Mouse (Mus musculus) neutrophil, adult 5-6 weeks (primary cell): ENCODE measurements around the gene Nhlrc2. TPM values are rescaled to one million over a fixed set of nuclear protein-coding genes. Genes with fewer than 3 reads are reported as not detected.
"Not testable (repeated sequence)": the region's sequence is repeated elsewhere in the genome, so short reads cannot be mapped to it uniquely, and the experiment has no call there.

Source experiments
- ATAC-seq: fragments of 151-379, 151-347 bp; 2 replicates; pipeline ENCODE4 v1.8.0; 2017; ENCODE audit warnings: mild to moderate bottlenecking, moderate TSS enrichment; ENCODE audit not compliant: insufficient number of reproducible peaks, poor library complexity, low FRiP score, severe bottlenecking; ENCODE audit errors: extremely low read depth
- total RNA-seq: library from RNA; stranded (forward); fragments of 200-1000 nt; gene quantifications from 2 replicates; pipeline ENCODE4 v1.2.3, GENCODE M21; 2017

The Nhlrc2 gene
- total RNA-seq: 19.0 and 19.4 TPM in 2 replicates

DNA sequence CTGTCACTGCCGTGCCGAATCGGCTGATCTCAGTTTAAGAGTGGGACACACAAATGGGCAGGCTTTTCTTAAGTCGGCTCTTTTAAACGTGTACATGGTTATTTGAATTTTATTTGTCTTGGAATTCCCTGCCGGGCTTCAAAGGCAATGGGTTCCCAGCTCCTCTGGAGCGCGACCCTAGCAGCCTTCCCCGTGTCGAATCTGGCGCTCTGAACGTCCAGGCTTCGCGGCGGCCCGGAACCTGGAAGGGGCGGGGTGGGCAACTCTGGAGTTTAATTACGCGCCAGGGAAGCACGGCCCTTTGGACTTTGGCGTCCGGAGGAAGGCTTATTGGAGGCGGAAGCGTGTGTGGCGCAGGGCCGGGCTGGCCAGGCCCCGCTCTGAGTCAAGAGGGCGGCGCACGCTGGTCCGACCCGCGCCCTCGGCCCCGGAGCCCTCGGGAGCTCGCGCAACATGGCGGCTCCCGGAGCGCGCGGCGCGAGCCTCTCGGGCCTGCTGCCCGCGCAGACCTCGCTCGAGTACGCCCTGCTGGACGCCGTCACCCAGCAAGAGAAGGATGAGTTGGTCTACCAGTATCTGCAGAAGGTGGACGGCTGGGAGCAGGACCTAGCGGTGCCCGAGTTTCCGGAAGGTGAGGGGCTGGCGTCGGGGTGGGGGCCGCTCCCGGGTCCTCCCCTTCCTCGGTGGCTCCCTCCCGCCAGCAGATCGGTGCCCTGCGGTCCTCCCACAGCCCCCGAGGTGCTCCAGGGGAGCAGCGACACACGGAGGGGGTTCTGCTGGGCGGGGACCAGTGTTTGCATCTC is at the start of gene Nhlrc2:
Gene Nhlrc2 (plus strand): TSS at position 32 of the 803 bp plus-strand sequence.
- ATAC-seq: peak; percentile 70

GRCm38 (mm10) chr19:56503069-56503468 is 45.0 kb upstream of the Nhlrc2 start:
- ATAC-seq: not testable (repeated sequence)

GRCm38 (mm10) chr19:56503525-56503924 is 44.5 kb upstream of the Nhlrc2 start:
- ATAC-seq: not testable (repeated sequence)

DNA sequence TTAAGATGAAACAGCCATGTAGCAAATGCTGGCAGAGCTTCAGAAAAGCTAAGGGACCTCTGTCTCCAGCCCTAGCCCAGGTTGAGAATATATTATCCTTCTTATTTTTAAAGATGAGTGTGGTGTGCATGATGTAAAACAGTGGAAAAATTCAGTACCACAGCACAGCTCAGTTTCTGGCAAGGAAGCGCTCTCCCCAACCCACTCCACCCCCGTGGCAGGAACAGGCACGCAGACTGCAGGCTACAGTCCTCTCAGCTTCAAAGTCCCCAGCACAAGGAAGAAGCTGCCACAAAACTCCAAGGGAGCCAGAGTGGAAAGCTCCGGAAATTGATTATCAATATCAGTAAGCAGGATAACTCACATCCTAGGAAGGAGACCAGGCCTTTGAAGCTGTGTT is 36.9 kb upstream of the Nhlrc2 start:
- ATAC-seq: not testable (repeated sequence)

- not testable (repeated sequence) for ATAC-seq
Observed at GRCm38 (mm10) chr19:56513527-56513926, 34.5 kb upstream of the Nhlrc2 start.

- ATAC-seq: not testable (repeated sequence)
Observed at GRCm38 (mm10) chr19:56519408-56519807, 28.7 kb upstream of the Nhlrc2 start.

DNA sequence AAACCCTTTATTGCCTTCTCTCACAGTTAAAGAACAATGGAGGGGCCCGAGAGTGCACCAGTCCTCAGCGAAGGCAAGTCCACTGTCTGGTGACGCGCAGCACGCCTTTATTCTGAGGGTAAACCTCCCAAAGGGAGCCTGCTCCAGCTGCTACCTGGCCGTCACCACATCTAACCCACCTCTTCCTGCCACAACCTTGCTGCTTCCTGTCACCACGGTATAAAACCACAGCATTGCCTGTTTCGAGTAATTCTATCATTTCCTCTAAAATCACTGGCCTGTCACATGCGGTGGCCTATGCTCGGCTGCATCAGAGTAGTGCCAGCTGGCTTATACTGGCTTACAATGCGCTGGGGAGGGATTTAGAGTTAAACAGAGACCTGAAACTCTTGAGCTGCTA is 17.5 kb upstream of the Nhlrc2 start:
- peak; percentile 91 for ATAC-seq

- ATAC-seq: no peak
Observed at GRCm38 (mm10) chr19:56531251-56531650, 16.8 kb upstream of the Nhlrc2 start.

GRCm38 (mm10) chr19:56533291-56534071 is 14.6 kb upstream of the Nhlrc2 start:
- ATAC-seq: no peak

DNA sequence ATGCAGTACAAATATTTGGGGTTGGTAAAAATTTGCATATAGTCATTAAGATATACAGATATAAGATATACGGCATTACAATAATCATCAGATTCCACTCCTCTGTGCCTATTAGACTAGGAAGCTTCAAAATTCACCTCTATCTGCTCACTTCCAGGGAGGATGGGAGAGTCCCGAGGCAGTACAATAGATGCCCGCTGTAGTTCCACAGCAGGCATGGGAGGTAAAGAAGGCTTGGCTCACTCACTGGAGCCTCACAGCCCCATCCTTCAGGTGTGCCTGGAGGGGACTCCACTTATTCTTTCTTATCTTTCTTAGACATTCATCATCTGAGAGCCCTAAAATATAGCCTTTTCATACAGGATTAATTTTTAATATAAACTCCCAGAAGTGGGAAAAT is 13.7 kb upstream of the Nhlrc2 start:
- no peak for ATAC-seq

DNA sequence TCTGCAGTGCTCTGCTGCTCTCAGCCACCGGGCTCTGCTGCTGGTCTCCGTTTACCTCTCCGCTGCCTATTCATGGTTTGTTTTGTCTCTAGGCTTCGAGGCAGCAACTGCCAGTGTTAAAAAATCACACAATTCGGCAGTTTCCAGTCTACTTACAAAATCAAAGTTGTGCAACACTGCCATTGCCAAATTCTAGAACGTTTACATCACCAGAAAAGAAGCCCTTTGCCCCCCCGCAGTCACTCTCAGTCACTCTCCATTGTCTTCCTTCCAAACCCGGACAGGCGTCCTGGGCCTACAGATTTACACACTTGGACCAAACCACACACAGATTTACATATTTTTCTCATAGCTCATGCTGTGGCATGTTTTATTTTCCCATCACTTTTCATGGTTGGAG is 13.0 kb upstream of the Nhlrc2 start:
- ATAC-seq: no peak

- ATAC-seq: no peak
Observed at GRCm38 (mm10) chr19:56535765-56536164, 12.3 kb upstream of the Nhlrc2 start.

DNA sequence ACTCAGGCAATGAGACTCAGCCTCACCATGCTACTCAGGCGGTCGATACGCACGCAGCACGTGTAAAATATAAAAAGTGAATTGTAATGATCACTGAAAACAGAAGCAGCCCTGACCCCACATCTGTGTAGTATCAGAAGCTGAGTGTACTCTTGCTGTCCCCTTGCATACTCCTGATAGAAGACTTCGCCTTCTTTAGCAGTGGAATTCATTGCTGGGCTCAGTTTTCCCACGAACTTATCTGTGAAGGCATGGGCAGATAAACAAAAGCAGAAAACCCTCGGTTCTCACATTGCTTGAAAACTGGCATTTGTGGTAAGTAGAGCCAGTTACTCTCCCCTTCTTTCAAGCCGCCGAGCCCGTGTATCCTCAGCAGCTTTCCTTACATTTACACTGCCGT is 4.7 kb upstream of the Nhlrc2 start:
- no peak for ATAC-seq

GRCm38 (mm10) chr19:56544681-56545388 is 3.2 kb upstream of the Nhlrc2 start:
- no peak for ATAC-seq

DNA sequence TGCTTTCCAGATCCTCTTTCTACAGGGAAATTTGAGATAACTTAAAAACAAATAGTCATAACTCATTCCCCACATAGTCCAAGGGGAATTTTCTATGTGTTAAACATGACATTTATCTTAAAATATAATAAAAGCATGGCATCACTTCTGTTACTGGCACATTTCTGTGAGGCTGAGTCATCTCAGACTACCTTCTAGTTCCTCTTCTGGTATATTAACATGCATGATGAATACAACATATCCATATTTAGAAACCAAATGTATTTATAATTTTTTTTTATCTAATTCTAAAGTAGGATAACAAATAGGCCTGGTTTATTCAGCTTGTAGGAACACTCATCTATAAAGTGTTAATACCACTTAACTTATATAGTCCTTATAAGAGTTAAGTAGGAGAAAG is 2.0 kb upstream of the Nhlrc2 start:
- no peak for ATAC-seq

DNA sequence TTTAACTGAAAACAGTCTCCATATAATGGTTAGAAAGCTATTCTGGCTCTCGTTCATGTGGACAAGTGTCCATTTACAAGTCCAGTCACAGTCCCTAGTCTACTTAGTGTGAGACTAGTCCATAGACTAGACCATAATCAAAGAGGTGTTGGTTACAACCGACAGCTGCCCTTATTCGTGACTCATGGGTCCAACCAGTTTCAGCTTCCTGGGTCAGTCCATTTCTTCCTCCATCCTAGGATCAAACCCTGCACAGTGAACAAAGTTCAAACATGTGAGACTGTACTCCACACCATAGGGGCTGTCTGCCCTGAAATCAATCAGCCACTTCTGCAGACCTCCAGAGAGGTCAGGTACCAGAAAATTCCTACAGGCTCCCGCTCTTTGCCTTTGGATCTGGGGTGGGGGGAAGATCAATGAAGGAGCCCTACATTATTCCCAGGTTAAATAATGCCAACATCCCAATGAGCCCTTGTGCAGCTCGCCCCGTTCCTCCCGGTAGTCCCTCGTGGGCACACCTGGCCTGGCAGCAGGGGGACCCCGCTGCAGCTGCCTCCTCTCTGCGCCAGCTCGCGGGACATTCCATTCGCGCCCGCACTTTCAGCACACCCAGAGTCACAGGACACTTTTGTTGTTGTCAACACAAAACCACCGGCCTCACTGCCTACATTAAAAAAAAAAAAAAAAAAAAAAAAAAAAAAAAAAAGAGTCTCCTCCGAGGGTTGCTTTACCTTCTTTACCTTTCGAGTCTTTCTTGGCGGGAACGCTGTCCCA is 418 bp upstream of the Nhlrc2 start, which contains the start of gene Dclre1a:
Gene Dclre1a (minus strand): TSS at position 767 of the 774 bp plus-strand sequence.
- ATAC-seq: peak; percentile 65

DNA sequence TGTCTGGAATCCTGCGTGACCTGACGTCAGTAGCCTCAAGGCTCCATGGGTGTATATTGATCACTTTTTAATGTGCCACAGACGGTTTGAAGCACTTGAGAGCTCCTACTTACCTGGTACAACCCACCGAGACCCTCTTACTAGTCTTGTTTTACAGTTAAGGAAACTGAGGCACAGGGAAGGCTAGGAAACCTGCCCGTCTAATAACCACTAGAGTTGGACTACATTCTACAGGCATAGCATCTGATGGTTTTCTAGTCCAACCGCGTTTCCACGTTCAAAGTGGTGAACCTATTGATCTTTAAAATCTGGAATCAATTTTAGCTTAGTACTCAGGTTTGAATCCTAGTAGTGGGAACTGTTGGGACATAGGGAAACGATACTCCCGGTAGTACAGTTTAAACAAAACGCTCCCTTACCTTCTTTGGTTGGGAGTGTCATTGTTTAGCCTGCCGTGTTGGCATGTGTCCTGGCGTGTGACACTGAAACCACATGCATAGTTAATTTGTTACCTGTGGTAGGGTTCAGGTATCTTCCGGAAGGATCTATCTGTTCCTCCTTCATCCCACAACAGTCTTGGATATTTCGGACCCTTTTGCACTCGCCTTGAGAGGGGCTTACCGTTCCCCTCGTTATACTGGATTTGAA is 1.1 kb downstream of the Nhlrc2 start:
- 0 out of 2 replicates have a peak, but pooled peaks have one; percentile 17 for ATAC-seq

DNA sequence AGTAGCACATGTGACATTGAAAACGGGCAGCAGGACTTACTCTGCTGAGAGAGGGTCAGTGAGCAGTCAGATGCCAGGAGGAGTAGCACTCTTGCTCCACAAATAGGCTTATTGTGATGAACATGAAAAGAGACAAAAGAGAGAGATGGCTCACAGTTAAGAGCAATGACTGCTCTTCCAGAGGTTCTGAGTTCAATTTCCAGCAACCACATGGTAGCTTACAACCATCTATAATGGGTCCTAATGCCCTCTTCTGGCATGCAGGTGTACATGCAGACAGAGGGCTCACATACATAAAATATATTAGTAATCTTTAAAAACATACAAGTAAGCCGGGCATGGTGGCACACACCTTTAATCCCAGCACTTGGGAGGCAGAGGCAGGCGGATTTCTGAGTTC is 5.1 kb downstream of the Nhlrc2 start:
- no peak for ATAC-seq
